Mouse (Mus musculus) liver (tissue): ENCODE results near the gene Nfatc3.
A peak's percentile ranks its signal among the peaks of the same experiment; 100 is the strongest.
"Not testable (repeated sequence)": the region's sequence is repeated elsewhere in the genome, so short reads cannot be mapped to it uniquely, and the experiment has no call there.

ENCODE experiments used
- DNase-seq: peaks from one replicate; pipeline ENCODE4 v3.0.0-alpha.2; 2020; ENCODE audit warnings: mixed read lengths

The Nfatc3 gene

DNA sequence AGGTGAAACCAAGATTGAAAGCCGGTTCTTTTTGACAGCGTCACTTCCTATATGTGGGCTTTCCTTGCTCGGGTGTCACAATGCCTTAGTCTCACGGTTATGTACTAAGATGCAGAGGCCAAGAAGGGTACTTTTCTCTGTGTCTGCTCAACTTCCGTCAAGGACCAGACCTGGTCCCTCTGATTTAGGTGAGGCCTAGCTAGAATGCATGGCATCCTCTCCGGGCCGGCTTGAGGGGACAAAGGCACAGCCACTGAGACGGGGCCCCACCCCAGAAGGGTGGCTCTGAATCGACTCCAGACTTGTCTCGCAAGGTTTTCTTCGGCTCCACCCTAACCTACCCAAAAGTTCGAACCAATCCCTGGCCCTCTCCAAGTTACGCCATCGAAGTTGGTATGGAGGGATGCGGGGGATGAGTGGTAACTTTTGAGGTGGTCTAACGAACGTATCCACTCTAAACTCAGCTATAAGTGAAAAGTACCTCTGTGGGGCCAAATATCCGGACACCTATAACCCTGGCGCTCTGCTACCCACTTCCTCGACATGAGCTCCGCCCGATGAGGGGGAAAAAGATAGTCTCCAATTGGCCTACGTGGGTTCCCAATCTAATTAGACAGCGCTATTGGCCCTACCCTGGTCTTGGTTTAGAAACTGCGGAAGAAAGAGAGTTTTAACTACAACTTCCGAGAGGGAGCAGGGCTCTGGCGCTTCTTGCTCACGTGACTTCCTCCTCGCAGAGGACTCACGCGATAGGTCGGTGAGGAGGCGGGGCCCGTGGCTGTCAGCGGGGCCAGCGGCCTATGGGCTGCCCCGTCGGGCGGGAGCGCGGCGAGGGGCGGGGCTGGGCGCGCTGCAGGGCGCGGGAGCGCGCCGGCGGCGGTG lies at the start of gene Nfatc3:
TSS of gene Nfatc3 (plus strand) at position 110 of the 882 bp plus-strand sequence.
- DNase-seq, result peak; percentile 98

DNA sequence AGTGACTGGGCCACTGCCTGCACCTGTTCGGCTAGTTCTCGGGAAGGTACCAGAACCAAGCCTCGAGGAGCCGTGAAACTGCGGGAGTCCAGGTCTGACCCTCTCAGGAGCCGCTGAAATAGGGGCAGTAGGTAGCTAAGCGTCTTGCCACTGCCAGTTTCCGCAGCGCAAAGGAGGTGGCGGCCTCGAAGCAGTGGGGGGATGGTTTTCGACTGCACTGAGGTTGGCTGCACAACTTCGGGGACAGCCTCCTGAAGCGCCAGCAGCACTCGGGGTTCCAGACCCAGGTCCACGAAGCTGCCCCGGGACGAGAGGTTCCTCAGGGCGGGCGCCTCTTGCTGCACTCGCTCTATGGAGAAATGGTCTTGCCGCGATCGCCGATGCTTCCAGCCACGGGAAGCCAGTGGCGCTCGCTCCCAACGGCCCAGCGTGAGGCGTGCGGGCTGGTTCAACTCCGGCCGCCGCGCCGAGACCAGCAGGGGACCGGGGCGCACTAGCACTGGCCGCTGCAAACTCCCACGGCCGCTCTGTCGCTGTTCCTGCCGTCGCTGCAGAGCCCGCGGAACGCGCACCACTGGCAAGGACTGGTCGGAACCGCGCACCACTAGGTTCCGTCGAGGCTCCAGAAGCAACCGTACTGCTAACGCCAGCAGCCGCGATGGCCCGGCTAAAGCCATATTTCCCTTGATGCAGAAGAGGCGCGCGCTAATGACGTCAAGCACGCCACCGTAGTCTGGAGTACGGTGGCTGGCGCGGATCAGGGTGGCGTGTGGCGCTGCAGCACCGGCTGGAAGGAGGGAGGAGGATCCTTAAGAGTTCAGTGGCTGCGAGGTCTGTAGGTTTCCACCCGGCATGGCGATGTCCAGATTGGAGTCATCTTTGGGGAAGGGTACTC lies 47.6 kb upstream of the Nfatc3 start:
- DNase-seq, result peak; percentile 91

DNA sequence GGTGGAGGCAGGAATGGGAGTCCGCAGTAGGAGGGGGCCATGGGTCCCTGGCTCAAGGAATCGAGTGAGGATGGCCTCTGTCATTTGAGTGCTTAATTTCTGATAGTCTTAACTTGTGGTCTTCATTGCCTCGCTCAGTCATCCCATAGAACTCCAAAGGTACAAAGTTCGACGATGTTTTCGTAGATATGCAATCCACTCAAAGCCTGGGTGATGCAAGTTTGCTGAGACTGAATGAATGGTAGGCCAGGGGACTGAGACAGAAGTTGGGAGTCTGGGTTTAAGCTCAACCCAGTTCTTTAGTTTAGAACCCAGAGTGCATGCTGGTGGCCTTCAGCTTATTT lies 47.0 kb upstream of the Nfatc3 start, which contains the start of gene Ddx28:
TSS of gene Ddx28 (minus strand) at position 240 of the 344 bp plus-strand sequence.
- no peak for DNase-seq

DNA sequence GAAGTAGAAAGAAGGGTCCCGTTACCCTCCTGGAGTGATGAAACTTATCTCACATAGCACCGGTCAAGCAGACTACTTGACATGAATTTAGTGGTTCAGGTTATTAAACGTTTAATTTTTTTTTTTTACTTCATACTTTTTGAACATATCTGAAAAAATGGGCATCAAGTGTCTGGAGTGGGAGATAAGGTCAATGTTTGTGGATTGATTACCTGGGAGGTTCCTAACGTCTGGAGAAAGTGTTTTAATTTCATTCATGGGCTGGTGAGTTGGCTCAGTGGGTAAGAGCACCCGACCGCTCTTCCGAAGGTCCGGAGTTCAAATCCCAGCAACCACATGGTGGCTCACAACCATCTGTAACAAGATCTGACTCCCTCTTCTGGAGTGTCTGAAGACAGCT lies 46.4 kb upstream of the Nfatc3 start:
- DNase-seq, result not testable (repeated sequence)

DNA sequence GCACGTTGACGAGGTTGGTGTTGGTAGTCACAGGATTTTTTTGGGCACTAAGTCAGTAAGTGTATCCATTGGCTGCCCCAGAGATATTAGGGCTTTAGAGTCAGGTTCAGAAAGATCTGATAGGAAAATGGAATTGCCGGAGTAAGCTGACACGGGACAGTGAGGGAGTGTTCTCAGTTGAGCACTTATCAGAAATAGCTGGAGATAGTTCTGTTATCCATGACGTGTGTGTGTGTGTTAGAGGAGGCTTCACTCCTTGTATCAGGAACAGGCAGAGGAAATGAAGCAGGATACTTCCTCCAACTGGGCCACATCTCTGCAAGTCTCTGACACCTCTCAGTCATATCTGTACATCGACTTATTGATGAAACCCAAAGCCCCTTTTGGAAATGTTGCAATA lies 42.4 kb upstream of the Nfatc3 start:
- no peak for DNase-seq

DNA sequence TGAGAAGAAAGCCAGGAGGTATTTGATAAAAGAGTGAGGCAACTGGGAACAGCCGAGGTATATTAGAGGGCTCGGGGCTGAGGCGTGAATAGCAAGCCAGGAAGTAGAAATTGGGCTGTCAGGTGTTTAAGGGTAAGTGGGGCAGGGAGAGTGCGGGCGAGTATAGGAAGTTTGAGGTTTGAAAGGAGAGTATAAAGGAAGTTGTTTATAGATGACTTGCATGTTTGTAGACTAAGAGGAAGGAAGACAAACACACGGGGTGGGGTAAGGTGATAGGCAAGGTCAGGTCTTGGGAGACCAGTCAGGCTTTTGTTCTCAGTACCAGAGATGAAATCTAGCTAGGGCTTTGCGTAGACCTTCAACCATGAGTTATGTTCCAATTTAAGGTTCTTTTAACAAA lies 41.5 kb upstream of the Nfatc3 start:
- DNase-seq, result no peak

DNA sequence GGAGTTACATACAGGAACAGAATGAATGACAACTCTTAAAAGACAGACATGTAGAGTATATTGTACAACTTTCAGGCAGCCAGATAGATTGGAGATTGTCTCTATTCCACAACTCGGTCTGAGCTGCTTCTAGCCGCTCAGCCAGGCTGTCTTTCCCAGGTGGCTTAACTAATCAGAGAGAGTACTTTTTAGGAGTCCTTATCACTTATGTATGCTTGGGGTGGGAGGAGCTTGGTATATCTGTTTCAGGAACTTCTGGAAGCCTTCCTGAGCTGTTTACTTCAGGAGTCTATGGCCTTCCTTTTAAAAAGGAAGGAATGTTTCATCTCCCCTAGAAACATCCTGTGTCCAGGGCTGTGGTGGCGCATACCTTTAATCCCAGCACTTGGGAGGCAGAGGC lies 40.6 kb upstream of the Nfatc3 start:
- no peak for DNase-seq

DNA sequence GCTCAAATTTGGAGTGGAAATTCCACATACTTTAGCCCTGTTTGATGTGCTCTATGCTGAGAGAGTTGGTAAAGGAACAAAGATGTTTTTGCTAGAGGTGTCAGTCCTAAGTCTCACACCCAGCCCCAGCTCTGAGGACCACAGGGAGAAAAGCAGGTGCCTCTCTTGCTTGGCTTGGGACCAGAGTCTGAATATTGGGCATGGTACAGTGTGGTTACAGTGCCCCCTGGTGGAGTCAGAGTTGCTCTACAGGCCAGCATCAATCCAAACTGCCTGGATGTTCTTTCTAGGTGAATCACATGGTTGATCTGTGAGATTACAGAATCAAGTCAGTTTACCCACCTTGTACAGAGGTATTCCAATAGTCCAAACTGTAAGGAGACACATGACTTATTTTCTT lies 36.2 kb upstream of the Nfatc3 start:
- DNase-seq, result peak; percentile 78

DNA sequence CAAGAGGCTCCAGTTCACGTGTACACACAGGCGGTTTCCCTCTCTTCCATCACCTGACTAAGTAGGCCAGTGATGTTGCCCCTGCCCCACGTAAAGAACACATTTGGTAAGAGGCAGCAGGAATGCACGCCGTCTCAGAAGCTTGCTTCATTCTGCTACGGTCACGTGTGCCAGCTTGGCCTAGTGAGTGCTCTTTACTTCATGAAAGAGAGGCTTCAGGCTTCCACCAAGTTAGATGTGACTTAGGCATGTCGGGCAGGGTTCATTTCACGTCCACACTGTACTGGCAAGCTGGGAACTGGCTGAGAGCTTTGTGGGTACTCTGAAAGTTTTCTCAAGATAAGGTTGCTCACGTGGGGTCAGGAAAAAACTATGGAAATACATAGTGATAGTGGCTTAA lies 19.9 kb upstream of the Nfatc3 start:
- no peak for DNase-seq

DNA sequence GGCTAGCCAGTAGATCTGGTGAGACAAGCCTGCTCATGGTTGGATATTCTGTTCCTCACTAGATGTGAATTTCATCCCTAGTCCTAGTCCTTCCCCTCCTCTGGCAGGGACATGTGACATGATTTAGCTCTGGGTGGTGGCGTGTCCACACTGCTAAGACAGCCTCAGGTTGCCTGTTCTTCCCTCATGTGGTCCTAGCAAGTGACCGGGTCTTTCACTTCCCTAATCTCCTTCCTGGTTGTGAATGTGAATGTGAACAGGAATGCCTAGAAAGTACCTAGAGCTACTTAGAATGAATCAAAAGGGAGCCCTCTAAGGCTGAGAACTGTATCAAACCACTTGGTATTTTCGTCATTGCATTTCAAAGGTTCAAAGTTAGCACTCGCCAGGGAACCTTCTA lies 19.0 kb upstream of the Nfatc3 start:
- DNase-seq, result no peak

DNA sequence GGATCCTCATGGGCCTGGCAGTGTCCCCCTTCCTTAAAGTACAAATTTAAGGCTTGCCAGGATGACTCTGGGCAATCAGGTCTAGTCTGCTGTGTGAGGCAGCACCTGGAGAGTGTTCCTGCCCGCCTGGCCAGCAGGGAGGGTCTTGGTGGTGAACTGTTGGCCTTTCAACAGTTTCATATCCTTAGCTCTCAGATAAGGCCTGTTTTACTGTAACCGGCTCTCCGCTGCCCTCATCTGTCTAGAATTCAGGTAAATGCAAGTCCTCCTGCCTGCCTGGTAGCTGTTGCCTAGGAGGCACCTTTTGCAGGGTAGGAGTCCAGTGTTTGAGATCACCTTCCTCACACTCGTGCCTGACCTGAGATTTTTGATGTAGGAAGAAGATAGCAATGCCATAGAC lies 18.4 kb upstream of the Nfatc3 start:
- no peak for DNase-seq

DNA sequence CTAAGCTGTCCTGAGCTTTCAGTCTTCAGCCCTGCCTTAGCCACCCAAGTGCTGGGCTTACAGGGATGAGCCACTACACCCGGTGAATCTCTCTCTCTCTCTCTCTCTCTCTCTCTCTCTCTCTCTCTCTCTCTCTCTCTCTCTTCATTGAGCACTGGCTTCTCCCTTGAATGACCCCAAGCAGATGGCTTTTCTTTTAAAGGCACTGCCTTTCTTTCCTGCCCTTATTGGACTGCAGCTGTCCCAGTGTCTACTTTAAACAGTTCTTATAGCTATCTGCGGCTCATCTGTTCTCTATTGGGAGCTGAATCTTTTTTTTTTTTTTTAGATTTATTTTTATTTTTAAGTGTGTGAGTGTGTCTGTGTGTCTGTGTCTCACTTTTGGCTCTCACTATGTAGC lies 15.6 kb upstream of the Nfatc3 start:
- DNase-seq, result no peak

DNA sequence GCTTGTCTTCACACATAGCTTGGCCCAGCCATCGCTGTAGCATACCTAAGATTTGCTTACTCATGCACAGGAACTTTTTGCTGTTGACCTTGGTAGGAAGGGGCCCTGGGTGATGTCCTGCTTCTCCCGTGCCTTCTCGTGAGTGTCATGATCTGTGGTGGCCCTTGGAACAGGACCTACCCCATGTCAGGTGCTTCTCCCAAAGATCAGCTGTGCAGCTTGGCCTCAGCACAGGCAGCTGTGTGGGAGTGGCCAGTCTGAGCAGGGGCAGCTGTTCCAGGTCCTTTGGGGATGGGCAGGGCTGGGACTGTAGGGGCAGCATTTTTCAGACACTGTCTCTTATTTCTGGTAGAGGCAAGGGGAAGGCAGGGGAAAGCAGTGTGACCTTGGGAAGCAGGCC lies 14.5 kb upstream of the Nfatc3 start:
- peak; percentile 29 for DNase-seq

DNA sequence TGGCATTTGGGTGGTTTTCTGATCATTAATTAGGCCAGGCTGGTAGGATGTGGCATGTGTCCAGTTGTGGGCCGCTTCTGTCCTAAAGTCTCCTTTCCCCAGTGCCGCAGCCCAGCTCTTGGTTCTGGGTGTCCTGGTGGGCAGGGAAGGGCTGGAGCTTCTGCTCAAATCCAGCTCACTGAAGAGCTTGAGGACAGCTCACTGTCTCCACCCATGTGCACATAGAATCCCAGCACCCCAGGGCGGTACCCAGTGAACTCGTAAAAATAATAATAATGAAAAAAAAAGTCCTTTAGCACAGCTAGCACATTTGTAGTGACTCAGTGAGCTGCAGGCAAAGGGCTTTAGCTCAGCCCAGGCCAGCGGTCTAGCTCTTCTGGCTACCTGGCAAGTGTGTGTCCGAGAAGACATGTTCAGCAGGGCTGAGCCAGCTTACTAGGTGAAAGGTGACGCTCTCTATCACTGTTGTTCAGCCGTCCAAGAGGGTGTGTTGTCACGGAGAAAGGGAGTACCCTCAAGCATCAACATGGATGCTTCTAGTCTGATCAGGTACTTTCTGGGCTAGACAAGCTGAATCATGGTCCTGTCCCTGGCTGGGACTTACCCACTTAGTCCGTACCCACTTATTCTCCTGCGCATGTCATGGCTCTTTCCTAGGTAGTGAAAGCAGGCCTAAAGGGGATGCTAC lies 11.6 kb upstream of the Nfatc3 start:
- DNase-seq, result peak; percentile 65

DNA sequence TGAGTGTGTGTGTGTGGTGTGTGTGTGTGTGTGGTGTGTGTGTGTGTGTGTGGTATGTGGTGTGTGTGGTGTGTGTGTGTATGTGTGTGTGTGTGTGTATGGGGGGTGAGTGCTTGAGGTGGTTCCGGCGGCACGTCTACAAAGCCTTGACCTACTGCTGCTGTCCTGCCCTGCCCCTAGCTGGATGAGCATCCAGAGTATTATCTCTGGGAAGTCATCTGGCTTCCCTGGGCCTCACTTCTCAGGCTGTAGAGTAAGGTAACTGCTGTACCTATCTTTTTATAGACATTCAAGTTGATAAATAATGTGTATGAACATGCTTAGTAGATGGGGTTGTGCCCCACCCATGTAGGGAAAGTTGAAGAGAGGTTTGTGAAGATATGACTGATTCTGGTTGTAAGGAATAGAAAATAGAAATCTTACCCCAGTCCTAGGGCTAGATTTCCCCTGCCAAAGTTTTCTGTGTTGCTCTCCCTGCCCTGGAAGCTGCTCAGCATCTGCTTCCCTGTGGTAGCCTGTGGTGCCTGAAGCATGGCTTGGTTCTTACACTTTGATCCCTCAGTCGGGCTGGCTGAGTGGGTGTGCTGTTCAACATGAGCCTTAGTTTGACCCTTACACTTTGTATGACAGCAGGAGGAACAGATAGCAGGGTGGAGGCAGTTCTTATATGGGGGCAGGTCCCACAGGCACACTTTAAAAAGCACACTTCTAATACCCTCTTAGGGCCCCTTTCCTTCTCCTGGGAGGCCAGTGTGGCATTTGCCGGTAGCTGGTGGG lies 10.6 kb upstream of the Nfatc3 start:
- peak; percentile 62 for DNase-seq

DNA sequence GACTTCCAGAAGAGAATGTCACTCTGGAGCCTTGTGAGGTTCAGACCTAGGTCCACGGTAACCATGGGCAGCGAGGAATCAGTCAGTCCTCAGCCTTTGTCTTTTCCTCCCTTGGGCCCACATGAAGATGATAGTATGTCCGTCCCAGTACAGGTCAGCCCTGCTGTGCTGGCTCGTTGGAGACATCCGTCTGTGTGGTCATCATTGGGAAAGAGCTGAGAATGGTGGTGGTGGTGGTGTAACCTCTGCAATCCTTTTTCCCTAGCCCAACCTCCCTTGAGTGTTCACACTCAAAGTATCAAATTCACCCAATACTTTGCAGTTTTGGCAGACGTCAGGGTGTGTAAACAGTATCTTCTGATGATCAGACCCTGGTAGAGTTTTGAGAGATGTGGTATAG lies 8.8 kb upstream of the Nfatc3 start:
- no peak for DNase-seq

DNA sequence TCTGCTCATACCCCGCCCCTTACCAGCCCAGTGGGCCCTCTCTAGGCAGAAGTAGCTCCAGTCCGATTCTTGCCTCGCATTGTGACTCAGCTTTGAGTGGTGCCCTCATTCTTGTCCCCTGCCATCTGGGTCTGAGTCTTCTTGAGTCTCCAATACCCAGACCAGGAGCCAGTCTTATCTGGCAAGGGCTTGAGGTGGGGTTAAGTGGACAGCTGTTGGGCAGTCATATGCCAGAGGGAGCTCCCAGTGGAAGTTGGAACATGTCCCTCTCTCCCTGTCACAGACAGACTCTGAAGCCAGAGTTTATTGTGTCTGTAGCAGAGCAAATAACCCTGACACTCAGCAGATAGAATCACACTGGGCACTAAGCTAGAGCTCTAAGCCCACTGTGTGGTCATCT lies 7.6 kb upstream of the Nfatc3 start:
- DNase-seq, result no peak

DNA sequence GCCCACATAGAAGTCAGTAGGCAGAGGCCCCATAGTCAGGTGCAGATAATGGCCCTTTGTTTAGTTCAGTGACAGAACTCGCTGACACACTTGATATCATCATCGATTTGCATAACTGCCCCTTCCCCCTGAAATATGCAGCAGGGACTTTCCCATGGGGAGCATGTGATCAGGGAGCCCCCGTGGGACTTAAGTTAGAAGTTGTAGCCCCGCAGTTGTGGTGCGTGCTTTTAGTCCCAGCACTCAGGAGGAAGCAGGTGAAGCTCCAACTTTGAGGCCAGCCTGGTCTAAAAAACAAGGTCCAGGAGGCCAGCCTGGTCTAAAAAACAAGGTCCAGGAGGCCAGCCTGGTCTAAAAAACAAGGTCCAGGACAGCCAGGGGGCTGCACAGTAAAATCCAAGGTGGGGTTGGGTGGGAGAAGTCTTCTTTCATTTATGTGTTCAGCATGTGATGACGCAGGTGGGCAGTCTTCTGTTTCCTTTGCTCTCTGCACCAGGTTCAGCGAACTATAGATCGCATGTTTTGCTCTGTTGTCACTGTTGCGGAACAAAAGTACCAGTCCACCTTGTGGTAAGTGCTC lies 6.0 kb upstream of the Nfatc3 start:
- no peak for DNase-seq

DNA sequence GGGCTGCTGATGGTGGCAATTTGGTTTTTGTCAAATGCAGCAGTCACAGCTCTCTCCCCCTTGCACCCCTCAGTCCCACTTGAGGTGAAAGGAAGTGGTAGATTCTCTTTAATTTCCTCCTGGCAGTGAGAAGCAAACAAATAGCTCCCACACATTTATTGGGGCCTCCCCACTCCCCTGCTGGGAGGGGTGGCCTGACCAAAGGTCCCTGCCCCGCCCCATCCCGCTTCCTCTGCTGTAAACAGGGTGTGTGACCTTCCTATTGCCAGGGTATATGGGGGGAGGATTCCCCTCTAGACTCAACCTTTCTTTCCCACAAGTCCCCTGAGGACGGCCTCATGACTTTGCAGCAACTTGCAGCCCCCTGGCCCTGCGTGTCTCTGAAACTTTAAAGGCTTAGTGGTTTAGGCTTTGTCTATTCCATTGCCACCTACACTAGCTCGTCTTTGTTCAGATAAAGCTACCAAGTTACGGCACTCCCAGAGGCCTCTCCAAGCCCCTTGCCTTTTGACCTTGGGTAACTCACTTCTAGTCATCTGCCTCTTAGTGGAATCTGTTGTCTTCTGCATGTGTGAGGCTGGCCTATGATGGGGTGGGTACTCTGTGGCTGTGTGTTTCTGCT lies 4.3 kb upstream of the Nfatc3 start:
- peak; percentile 54 for DNase-seq

DNA sequence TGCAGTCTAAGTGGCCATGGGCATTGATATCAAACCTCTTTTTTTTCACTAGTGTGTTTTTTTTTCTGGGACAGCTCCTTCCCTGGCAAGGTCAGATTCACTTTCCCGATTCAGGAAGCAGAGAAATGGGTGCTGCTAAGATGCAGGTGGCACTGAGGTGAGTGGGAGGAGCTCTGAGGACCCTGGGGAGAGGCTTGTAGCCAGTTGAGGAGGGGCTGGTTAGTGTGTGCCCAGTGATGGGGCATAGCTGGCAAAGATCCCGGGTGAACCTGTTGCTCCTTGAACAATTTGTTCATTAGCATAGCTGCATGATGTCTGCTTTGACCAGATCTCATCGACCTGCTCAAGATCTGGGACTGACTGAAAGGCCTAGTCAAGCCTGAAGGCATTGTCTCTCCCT lies 3.6 kb upstream of the Nfatc3 start:
- DNase-seq, result no peak

DNA sequence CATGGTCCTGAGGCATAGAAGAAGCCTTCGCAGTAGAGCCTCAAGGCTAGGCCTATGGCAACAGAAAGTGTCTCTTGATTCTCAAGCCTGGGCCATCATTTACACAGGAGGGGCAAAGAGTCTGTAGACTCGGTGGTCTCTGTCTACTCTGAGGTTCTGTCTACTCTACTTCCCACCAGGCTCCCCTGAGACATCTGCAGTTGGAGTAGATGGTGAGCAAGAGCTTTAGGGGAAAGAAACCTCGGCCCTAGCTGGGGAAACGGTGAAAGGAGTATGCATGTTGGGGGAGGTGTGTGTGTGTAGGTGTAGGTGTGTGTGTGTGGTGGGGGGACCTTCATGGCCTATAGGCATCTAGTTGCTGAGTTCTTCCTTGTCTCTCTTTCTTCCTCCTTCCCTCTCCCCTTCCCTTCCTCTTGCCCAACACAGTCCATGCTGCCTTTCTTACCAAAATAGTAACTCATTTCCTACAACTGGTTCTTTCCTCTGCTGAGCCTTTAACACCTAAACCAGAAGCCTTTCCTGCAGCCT lies 2.1 kb upstream of the Nfatc3 start:
- DNase-seq, result no peak
